Mouse (Mus musculus): Measurements from ENCODE around the gene 9930104L06Rik. TPM values are rescaled to one million over a fixed set of nuclear protein-coding genes. Genes with fewer than 3 reads are reported as not detected.
"Not testable (repeated sequence)": the region's sequence is repeated elsewhere in the genome, so short reads cannot be mapped to it uniquely, and the experiment has no call there.

Gene 9930104L06Rik
- polyA plus RNA-seq (2012; ENCODE audit: insufficient read depth, insufficient read length, missing spikeins) = 3.9 and 7.2 TPM in 2 replicates

DNA sequence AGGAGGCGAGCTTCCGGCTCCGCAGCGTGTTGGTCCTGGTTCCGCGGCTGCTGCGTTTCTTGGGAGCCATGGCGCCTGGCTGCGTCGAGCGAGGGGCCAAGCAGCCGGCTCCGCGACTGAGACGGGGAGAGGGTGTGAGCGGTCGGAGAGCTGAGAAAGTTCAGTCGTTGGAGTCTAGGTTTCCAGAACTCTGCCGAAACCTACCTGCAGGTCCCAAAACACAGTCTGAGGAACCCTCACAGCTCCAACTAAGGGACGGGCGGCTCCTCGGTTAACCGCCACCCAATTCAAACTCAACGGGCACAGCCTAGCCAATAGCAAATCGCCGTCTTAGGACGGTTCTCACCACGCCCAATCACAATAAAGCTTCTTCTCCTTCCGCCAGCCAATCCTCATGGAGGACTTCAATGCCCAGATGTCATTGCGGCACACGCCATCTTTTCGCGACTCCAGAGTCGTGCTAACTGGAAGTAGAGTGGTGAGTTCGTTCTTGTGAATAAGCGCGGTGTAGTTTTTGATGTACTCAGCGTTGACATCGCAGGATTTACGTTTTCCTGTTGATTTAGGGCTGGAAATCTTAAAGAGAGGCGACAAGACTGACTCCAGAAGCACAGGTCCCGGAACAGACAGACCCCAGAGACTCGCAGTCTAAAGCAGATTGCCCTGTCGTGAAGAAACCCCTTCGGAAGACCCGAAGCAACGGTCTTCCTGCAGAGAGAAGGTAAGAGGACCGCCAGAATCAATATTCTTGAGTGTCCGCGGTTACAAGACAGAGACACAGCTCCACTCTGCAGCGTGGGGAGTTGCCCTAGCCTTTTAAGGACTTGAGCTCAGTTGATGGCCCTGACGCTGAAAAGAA, at the start of gene 9930104L06Rik:
TSS of gene 9930104L06Rik (plus strand) at position 436 of the 859 bp plus-strand sequence.
- H3K4me1 ChIP-seq (ENCODE audit: control insufficient read depth, insufficient read depth, insufficient read length, low read length) = peaks cover 3% of the 10 kb centered on the region; the same call in 1 of the 2 replicates
- no peak within 1 kb of the TSS; the same call in 1 of the 2 replicates for H3K27ac ChIP-seq (replicated peaks; ENCODE audit: low read depth, low read length)
- H3K4me3 ChIP-seq (ENCODE audit: insufficient read depth, low read depth, low read length) = peak within 1 kb of the TSS; percentile 83

DNA sequence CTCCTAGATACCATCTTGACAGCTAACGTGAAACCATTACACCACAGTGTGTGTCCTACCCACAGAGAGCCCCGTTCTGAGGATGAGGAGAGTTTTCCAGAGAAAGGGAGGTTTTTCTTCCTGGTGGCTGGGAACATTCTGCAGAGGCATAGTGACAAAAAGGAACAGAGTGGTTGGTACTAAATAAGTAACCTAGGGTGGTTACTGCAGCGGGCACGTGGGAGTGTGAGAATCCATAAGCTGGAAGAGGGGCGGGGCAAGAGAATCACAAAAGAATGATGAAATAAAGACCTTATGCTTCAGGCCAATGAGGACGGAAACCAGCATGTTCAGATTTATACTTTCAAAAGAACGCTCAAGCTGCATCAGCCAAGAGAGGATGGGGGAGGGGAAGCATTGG, 48.1 kb upstream of the 9930104L06Rik start:
- Histone ChIP-seq H3K4me1 (ENCODE audit: control insufficient read depth, insufficient read depth, insufficient read length, low read length) (no peaks in the 10 kb centered on the region), H3K4me3 (ENCODE audit: insufficient read depth, low read depth, low read length) (no peak overlapping the region), H3K27ac (replicated peaks; ENCODE audit: low read depth, low read length) (no peak overlapping the region)

DNA sequence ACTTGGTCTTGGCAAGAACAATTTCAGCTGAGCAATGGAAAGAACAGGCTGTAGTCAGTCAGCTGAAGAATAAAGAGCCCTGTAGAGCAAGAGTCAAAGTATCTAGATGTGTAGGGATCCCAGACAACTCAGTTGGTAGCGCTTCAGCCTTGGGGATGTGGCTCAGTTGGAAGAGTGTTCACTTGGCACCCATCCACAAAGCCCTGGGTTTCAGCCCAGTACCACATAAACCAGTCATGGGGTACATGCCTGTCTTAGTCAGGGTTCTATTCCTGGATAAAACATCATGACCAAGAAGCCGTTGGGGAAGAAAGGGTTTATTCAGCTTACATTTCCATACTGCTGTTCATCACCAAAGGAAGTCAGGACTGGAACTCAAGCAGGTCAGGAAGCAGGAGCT, 46.9 kb upstream of the 9930104L06Rik start:
- Histone ChIP-seq H3K27ac (replicated peaks; ENCODE audit: low read depth, low read length) (no peak overlapping the region), H3K4me1 (ENCODE audit: control insufficient read depth, insufficient read depth, insufficient read length, low read length) (no peaks in the 10 kb centered on the region), H3K4me3 (ENCODE audit: insufficient read depth, low read depth, low read length) (no peak overlapping the region)

DNA sequence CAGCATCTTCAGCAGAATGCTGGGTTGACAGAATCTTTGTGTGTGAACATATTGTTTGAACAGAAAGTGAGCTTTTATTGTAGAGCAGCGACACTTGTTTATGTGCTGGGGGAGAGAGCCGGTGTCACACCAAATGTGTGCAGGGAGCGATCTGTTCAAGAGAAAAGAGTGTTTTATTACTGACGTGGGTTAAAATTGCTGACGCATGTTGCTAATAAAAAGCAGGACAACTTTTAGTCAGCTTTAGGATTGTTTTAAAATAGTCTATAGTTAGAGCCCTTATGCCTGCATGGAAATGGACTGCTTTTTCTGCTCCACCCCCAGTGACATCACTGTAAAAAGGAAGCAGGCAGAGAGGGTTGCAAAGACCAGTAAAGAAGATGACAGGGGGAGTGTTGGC, 46.0 kb upstream of the 9930104L06Rik start:
- Histone ChIP-seq H3K27ac (replicated peaks; ENCODE audit: low read depth, low read length) (no peak overlapping the region), H3K4me3 (ENCODE audit: insufficient read depth, low read depth, low read length) (no peak overlapping the region)

DNA sequence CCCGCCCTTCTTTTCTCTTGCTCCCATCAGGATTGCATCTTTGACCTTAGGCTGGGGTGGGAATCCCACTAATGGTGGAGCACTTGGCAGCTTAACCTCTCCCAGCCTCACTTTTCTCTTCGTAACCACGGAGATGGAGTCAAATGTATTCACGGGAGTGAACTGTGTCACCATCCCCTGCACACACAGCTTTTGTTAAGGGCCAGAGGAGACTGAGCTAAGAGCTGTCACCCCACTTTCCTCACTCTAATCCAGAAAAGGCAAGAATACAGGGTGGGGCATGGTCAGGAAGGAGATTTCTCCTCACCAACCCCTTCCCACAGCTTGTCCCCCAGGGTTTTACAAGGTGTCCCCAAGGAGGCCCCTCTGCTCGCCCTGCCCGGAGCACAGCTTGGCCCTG, 43.1 kb upstream of the 9930104L06Rik start:
- no peaks in the 10 kb centered on the region for H3K4me1 ChIP-seq (ENCODE audit: control insufficient read depth, insufficient read depth, insufficient read length, low read length)
- H3K4me3 ChIP-seq (ENCODE audit: insufficient read depth, low read depth, low read length) = no peak overlapping the region

More for the DNA sequence above, 46.0 kb upstream of the 9930104L06Rik start:
- no peaks in the 10 kb centered on the region for H3K4me1 ChIP-seq (ENCODE audit: control insufficient read depth, insufficient read depth, insufficient read length, low read length)

DNA sequence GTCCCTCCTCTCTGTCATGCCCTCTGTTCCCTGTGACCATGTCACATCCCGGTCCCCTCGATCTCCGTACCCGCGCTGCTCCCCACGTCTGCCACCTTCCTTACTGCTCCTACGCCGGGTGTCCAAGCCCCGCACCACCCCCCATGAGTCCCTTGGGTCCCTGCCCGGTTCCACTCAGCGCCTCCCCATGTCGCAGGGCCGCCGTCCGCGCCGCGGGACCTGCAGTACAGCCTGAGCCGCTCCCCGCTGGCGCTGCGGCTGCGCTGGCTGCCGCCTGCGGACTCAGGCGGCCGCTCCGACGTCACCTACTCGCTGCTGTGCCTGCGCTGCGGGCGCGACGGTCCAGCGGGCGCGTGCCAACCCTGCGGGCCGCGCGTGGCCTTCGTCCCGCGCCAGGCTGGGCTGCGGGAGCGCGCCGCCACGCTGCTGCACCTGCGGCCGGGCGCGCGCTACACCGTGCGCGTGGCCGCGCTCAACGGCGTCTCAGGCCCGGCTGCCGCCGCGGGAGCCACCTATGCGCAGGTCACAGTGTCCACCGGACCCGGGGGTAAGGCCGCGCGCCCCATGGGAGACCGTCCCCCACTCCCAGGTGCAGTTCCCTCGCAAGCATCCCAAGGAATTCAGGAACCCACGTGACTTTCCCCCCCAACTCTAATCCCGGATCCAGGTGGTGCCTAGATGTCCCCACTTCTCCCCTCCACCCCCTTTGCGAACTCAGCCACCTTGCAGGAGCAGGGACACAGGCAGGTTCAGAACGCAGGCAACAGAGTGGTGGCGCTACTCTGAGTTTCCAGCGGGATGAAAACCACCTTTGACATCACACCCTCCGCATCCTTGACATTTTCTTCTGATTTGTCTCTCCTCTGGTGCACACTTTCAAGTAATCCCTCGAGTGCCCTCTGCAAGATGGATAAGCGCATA, 42.1 kb upstream of the 9930104L06Rik start:
- Histone ChIP-seq H3K4me1 (ENCODE audit: control insufficient read depth, insufficient read depth, insufficient read length, low read length) (no peaks in the 10 kb centered on the region), H3K4me3 (ENCODE audit: insufficient read depth, low read depth, low read length) (no peak overlapping the region; the same call in 1 of the 2 replicates)

More for the DNA sequence above, 43.1 kb upstream of the 9930104L06Rik start:
- no peak overlapping the region for H3K27ac ChIP-seq (replicated peaks; ENCODE audit: low read depth, low read length)

DNA sequence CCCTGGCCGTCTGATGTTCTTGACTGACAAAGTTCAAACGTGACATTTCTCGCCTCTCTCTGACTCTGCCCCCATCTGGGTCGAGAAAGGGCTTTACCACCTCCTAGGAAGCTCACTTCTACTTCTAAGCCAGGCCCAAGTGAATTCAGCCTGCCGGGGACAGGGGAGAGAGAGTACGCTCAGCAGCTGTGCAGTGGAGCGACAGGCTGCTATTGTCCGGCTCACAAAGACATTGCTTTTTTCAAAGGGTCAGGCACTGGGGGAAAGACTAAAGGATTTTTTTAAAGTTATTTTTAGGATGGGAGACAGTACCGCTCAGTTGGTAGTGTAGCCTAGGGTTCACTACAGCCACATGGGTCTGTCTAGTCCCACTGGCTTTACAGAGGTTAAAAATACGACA, 38.4 kb upstream of the 9930104L06Rik start:
- no peak overlapping the region for H3K27ac ChIP-seq (replicated peaks; ENCODE audit: low read depth, low read length)
- no peak overlapping the region for H3K4me3 ChIP-seq (ENCODE audit: insufficient read depth, low read depth, low read length)
- H3K4me1 ChIP-seq (ENCODE audit: control insufficient read depth, insufficient read depth, insufficient read length, low read length) = no peaks in the 10 kb centered on the region

More for the DNA sequence above, 42.1 kb upstream of the 9930104L06Rik start:
- H3K27ac ChIP-seq (replicated peaks; ENCODE audit: low read depth, low read length) = no peak overlapping the region

DNA sequence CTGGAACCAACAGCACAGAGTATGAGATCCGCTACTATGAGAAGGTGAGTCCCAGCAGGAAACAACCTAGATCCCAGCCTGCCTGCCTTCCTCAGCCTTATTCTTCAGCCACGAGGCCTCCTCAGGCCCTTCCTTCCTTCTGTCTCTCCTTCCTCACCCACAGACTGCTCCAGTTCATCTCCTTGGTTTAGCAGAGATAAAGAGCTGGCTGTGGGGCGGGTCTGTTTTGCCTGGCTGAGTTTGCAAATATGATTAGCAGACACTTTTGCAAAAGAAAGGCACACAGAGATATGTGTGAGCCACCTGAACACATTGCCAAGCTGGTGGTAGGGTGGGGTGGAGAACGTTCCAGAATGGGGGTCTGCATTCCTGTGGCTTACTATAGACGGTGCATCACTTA, 36.9 kb upstream of the 9930104L06Rik start:
- Histone ChIP-seq H3K4me3 (ENCODE audit: insufficient read depth, low read depth, low read length) (no peak overlapping the region), H3K27ac (replicated peaks; ENCODE audit: low read depth, low read length) (no peak overlapping the region), H3K4me1 (ENCODE audit: control insufficient read depth, insufficient read depth, insufficient read length, low read length) (no peaks in the 10 kb centered on the region)

DNA sequence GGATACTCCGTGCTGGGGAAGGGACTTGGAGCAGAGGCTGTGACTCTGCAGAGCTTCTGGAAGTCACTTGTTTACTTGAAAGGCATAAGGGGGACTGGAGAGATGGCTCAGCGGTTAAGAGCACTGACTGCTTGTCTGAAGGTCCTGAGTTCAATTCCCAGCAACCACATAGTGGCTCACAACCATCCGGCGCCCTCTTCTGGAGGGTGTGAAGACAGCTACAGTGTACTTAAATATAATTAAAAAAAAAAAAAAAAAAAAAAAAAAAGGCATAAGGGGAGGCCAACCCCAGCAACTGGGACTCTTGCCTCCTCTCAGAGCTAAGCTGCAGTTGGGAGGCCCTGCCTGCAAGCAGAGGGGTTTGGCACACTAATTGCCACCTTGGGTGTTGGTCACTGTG, 31.4 kb upstream of the 9930104L06Rik start:
- no peak overlapping the region for H3K4me3 ChIP-seq (ENCODE audit: insufficient read depth, low read depth, low read length)
- no peak overlapping the region for H3K27ac ChIP-seq (replicated peaks; ENCODE audit: low read depth, low read length)
- H3K4me1 ChIP-seq (ENCODE audit: control insufficient read depth, insufficient read depth, insufficient read length, low read length) = no peaks in the 10 kb centered on the region

DNA sequence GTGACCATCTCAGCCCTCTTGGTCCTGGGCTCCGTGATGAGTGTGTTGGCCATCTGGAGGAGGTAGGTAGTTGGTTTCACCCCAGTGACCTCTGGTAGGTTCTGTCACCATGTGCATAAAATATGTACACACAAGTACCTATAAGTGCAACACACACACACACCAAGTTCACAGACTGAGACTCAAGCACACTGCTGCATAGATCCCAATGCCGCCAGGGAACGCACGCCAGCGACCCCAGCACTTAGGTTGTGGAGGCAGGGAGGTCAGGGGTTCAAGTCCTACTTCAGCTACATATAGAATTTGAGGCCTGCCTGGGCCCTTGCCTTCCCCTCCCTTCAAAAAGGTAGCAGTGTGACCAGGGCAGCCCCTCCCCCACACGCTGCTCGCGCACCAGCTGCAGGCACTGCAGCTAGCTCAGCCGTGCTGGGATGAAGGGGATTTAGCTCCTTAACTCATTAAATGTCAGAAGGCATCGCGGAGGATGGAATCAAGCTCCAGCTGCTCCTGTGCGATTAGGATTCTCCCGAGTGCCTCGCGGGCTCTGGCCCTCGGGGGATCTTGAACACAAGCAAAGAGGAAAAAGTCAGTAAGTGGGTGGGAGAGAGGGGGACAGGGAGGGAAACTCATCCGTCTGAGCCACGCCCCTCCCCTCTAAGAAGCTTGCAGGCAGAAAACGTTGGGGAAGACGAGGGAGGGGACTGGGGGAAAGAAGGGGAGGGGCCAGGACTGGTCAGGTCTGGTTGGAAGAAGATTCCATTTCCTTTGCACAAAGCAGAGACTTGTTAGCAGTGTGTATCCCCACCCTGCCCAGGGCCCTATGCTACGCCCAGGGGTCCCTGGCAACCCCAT, 30.7 kb upstream of the 9930104L06Rik start:
- H3K27ac ChIP-seq (replicated peaks; ENCODE audit: low read depth, low read length) = no peak overlapping the region
- H3K4me3 ChIP-seq (ENCODE audit: insufficient read depth, low read depth, low read length) = no peak overlapping the region
- H3K4me1 ChIP-seq (ENCODE audit: control insufficient read depth, insufficient read depth, insufficient read length, low read length) = no peaks in the 10 kb centered on the region

DNA sequence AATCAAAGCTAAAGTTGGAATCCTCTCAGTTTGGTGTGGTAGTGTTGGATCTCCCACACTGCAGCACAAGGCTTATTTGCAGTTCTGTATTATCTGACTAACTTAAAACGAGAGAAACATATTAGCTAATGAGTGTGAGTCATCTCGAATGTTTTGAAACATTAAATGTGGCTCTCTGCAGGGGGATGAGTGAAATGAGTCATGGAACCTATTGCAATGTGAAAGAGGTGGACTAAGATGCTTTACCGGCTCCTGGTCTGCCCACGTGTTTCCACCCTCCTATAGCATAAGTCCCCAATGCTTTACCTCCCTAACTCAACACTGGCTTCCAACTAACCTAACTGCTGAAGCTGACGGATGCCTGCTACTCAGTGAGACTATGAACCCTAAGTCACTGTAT, 8.7 kb upstream of the 9930104L06Rik start:
- no peak overlapping the region for H3K4me3 ChIP-seq (ENCODE audit: insufficient read depth, low read depth, low read length)
- H3K27ac ChIP-seq (replicated peaks; ENCODE audit: low read depth, low read length) = no peak overlapping the region
- no peaks in the 10 kb centered on the region for H3K4me1 ChIP-seq (ENCODE audit: control insufficient read depth, insufficient read depth, insufficient read length, low read length)

DNA sequence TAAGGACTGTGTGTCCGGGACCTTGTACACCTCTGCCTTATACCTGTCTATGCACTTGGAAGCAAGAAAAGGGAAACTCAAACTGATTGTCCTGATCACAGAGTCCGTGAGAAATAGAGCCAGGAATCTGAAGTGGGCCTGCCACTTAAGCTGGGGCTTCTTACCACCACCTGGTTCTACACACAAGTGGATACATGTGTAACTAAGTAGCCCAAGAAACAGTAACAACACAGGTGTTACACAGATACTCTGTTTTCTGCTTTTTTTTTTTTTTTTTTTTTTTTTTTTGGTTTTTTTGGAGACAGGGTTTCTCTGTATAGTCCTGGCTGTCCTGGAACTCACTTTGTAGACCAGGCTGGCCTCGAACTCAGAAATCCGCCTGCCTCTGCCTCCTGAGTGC, 2.4 kb downstream of the 9930104L06Rik start, which contains the start of gene Cdca8:
TSS of gene Cdca8 (minus strand) at position 101 of the 400 bp plus-strand sequence.
- not testable (repeated sequence) for H3K27ac ChIP-seq (replicated peaks; ENCODE audit: low read depth, low read length); H3K4me1 ChIP-seq (ENCODE audit: control insufficient read depth, insufficient read depth, insufficient read length, low read length); H3K4me3 ChIP-seq (ENCODE audit: insufficient read depth, low read depth, low read length)

DNA sequence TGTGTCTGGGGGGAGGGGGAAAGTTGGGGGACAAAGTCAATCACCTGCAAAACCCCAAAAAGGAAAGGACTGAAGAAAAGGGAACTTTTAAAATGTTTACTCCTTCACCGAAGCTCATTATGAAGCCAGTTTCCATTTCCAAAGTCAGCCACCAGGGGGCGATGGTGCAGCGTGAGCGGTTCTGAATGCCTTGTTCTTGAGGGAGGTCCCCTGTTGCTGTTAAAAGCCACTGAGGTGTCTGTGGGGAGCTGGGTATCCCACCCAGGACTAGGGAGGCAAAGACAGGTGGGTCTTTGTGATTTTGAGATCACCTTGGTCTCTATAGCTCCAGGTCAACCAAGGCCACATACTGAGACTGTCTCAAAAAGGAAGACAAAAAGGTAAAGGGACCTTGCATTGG, 6.2 kb downstream of the 9930104L06Rik start:
- Histone ChIP-seq H3K4me1 (ENCODE audit: control insufficient read depth, insufficient read depth, insufficient read length, low read length) (no peaks in the 10 kb centered on the region), H3K27ac (replicated peaks; ENCODE audit: low read depth, low read length) (no peak overlapping the region), H3K4me3 (ENCODE audit: insufficient read depth, low read depth, low read length) (no peak overlapping the region)

DNA sequence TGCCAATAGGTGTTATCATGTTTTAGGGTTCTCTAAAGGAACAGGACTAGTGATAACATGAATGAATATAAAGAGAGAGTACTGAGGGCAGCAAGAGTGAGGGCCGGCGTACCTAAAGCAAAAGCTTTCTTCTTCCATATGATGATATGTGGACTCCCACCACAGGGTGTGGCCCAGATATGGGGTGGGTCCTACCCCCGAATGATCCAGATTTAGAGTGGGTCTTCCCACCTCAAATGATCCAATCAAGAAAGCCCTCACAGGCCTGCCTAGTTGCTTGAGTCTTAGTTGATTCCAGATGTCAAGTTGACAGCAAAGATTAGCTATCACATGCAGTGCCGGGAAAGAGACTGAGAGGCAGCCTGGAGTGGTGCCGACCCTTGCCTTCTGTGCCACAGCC, 6.9 kb downstream of the 9930104L06Rik start:
- Histone ChIP-seq H3K27ac (replicated peaks; ENCODE audit: low read depth, low read length) (no peak overlapping the region), H3K4me3 (ENCODE audit: insufficient read depth, low read depth, low read length) (no peak overlapping the region), H3K4me1 (ENCODE audit: control insufficient read depth, insufficient read depth, insufficient read length, low read length) (no peaks in the 10 kb centered on the region)

Measured in brown adipose tissue, adult 24 weeks (tissue).